Mouse (Mus musculus) neutrophil, adult 83 days (primary cell): ENCODE results near the gene Rnf11. TPM values are rescaled to one million over a fixed set of nuclear protein-coding genes. Genes with fewer than 3 reads are reported as not detected.

Experiments used
- total RNA-seq, 2 experiments: library from RNA; stranded (reverse); gene quantifications; one replicate each; pipeline ENCODE4 v1.2.4; 2023

The Rnf11 gene
- total RNA-seq = 10 to 100 TPM; 40.3 to 51.5 TPM

DNA sequence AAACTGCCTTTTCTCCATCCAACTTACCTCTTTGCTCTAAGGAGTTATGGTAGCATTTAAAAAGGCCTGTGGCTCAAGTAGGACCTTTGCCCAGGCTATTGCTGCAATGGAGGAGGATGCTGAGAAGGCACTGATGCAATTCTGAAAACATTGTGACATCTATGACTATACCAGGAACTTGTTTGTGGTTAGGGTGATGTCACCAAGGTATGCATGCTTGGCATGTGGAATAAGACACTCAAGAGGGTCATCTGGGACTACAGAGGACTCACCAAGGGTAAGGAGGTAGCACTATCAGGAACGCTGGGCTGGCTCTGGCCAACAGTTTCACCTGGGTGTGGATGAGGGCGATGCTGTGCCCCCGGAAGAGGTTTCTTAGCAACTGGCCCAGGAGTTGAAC is at the start of gene Rnf11:
Gene Rnf11, minus strand, starts transcription at position 108 of the 400 bp plus-strand sequence.

DNA sequence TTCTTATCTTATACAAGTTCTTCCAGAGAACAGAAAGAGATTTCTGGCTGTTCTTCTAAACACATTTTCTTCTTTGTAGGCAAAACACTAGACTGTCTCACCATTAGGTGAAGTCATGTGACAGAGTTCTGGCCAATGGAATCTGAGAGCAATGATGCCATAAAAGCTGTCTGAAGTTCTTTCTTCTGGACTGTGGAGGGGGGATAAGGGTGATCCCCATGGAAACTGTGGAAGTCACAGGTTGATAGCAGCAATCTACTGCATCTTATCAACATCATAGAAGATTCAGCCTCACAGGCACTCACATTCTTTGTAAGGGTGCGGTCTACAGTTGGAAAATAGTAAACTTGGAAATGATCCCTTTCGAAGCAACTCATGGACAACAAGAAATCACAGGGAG is 46.6 kb upstream of the Rnf11 start, which contains the start of gene 4930522H14Rik:
Gene 4930522H14Rik, minus strand, starts transcription at position 187 of the 400 bp plus-strand sequence.

DNA sequence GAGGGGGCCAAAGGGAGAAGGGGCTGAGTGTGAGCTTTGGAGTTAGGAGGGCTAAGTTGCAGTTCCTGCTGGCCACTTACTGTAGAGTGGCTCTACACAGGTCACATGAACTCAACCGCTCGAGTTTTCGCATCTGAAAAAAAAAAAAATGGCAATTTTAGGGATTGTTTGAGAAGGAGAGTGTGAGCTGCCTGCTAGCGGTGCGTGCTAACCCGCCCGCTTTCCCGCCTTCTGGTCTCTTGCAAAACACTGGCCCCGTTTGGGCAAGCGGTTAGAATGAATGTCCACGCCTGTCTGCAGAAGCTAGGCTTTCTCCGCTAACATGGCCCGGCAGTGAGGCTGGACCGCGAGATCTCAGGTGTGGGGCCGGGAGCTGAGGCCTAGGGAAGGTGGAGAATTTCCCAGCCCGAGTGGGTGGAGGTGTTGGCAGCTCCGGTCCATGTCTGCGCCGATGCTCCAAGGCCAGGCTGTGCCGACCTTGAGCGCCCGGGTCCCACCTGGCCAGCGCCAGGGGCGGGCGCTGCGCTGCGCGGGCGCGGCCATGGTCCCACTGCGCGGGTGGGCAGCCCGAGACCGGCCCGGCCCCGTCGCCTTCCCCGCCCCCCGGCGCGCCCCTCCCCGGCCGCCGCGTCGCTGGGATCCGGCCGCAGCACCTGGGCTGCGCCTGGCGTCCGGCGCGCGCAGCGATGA is 77.9 kb downstream of the Rnf11 start, which contains the start of gene Ttc39a:
Gene Ttc39a, plus strand, starts transcription at position 138 of the 690 bp plus-strand sequence.

Other genes with a start within 250 kb of the Rnf11 start
- 100 to 1,000 TPM; 109 to 113 TPM for gene Eps15, start 204.5 kb downstream of the Rnf11 start, total RNA-seq
- 1 to 10 TPM; 1.1 to 1.6 TPM for gene Ttc39a, start 78.1 kb downstream of the Rnf11 start, total RNA-seq
- not detected for gene 4930522H14Rik, start 46.6 kb upstream of the Rnf11 start, total RNA-seq
- gene Cdkn2c, start 182.5 kb upstream of the Rnf11 start, total RNA-seq = 10 to 100 TPM; 44.7 to 48.3 TPM
- gene Faf1, start 191.9 kb upstream of the Rnf11 start, total RNA-seq = 10 to 100 TPM; 22.6 to 24.5 TPM